ENCODE assay signal across 32 mouse cellular contexts in genomic region chr19:24865436-24865835, GRCm38 (mm10). TPM values are rescaled to one million over a fixed set of nuclear protein-coding genes. Genes with fewer than 3 reads are reported as not detected.
A peak's percentile ranks its signal among the peaks of the same experiment; 100 is the strongest.
DNase-seq lines count a peak whose midpoint lies in the region.
"Had no signal": no experiment of that assay in that cellular context is flagged by ENCODE, and none has a peak within 500 bp of the region (broad histone marks: within the 10 kb centered on the region; RNA-seq: fewer than 3 reads in every experiment).

No protein-coding gene starts in this region.

- peak; percentile 44 for DNase-seq in NIH3T3 (ENCODE audit: low read depth)
- peak; percentile 73 for DNase-seq in adrenal gland, adult 2 months
- DNase-seq in adrenal gland, postnatal 14 days = peak; percentile 39
- no peak for DNase-seq in right cerebral cortex, adult 18-20 months
- no peak for DNase-seq in left cerebral cortex, adult 18-20 months (ENCODE audit: low spot score in 2 of 2)
- no peak for DNase-seq in embryo, embryonic 10 days (ENCODE audit: low spot score)
- DNase-seq: cerebellum, adult 11 months; cerebellum, adult 2 months; cerebellum, adult 9-11 months; cerebellum, postnatal 25 days; embryo, embryonic 11 days; gastrocnemius, postnatal 25 days; heart, adult 2 months had no signal

RNA-seq across cellular contexts. Expression of gene Pgm5, which starts 3.8 kb away (rescaled TPM):
- total RNA-seq in adrenal gland, adult 2 months (2021) = 10 to 100 TPM; 51.9 to 89.1 TPM
- polyA plus RNA-seq in adrenal gland, adult 2 months (2012; rRNA removed) = 5.3 and 7.3 TPM in 2 replicates
- 60.3 and 68.5 TPM in 2 replicates for total RNA-seq in adrenal gland, postnatal 14 days (2021)
- 1 to 10 TPM; 6.9 to 8.8 TPM for total RNA-seq in left cerebral cortex, adult 18-20 months (2021)
- total RNA-seq: common myeloid progenitor, adult 5-6 weeks; hematopoietic stem cell, adult 5-6 weeks; MEL had no signal
- polyA plus RNA-seq: activated CD4-positive, CD25-positive, alpha-beta regulatory T cell, adult 4 months; CD4-positive, CD25-positive, alpha-beta regulatory T cell, adult 4 months; erythroblast, embryonic 14.5 days had no signal

RNA-seq across cellular contexts. Expression of gene Gm10053, which starts 10.1 kb away (rescaled TPM):
- 100 to 1,000 TPM; 171 to 375 TPM for total RNA-seq in adrenal gland, adult 2 months (2021)
- polyA plus RNA-seq in adrenal gland, adult 2 months (2012; rRNA removed) = 1.1 and 2.2 TPM in 2 replicates
- total RNA-seq in adrenal gland, postnatal 14 days (2021) = 547 and 580 TPM in 2 replicates
- total RNA-seq in left cerebral cortex, adult 18-20 months (2021) = 100 to 1,000 TPM; 185 to 209 TPM

RNA-seq across cellular contexts. Expression of gene Foxd4, which starts 35.6 kb away (rescaled TPM):
- total RNA-seq in adrenal gland, adult 2 months (2021) = not detected
- not detected in 2 replicates for polyA plus RNA-seq in adrenal gland, adult 2 months (2012; rRNA removed)
- not detected in 2 replicates for total RNA-seq in adrenal gland, postnatal 14 days (2021)
- total RNA-seq in left cerebral cortex, adult 18-20 months (2021) = not detected
- total RNA-seq: adrenal gland, adult 18-20 months; gastrocnemius, adult 8-10 months; gastrocnemius, postnatal 25 days; heart, adult 2 months; heart, postnatal 25 days; hematopoietic stem cell, adult 5-6 weeks; MEL had no signal
- polyA plus RNA-seq: activated CD4-positive, CD25-positive, alpha-beta regulatory T cell, adult 4 months; C2C12; CD4-positive, CD25-positive, alpha-beta regulatory T cell, adult 4 months; embryonic facial prominence, embryonic 10.5 days; embryonic facial prominence, embryonic 13.5 days; erythroblast, embryonic 14.5 days; forebrain, embryonic 15.5 days; gonadal fat pad, adult 2 months; heart, adult 2 months; heart, embryonic 10.5 days; heart, embryonic 13.5 days; heart, embryonic 16.5 days; intestine, embryonic 14.5 days; intestine, postnatal 0 days had no signal

Comparison
In these comparisons a context has a peak if more than half of its experiments do, and no peak if none do; other contexts are left out.
1. DNase-seq: peak in NIH3T3 (single experiment), adrenal gland, adult 2 months (single experiment) and adrenal gland, postnatal 14 days (single experiment); none in right cerebral cortex, adult 18-20 months (single experiment), left cerebral cortex, adult 18-20 months (0 of 2) and embryo, embryonic 10 days (single experiment).